Mouse (Mus musculus) midbrain, embryonic 15.5 days (tissue): ENCODE measurements around the gene Srcin1. TPM values are rescaled to one million over a fixed set of nuclear protein-coding genes. Genes with fewer than 3 reads are reported as not detected.

Source experiments
- ATAC-seq: fragments of 200-750 bp; cut with Nextera tagmentation; replicated peaks from 2 replicates; pipeline ENCODE4 v1.8.0; 2017; ENCODE audit warnings: moderate TSS enrichment
- H3K27ac ChIP-seq: fragments of 300-500 bp; sonication (generic); 2 replicates; pipeline ENCODE4 v1.5.1; 2015; ENCODE audit warnings: mild to moderate bottlenecking, inconsistent platforms
- H3K27me3 ChIP-seq: fragments of 300-500 bp; sonication (generic); replicated peaks from 2 replicates; pipeline ENCODE4 v1.6.1; 2015; ENCODE audit warnings: inconsistent platforms
- H3K36me3 ChIP-seq: fragments of 300-500 bp; sonication (generic); replicated peaks from 2 replicates; pipeline ENCODE4 v1.6.1; 2015; ENCODE audit warnings: inconsistent platforms
- H3K4me1 ChIP-seq: fragments of 300-500 bp; sonication (generic); 2 replicates; pipeline ENCODE4 v1.6.1; 2015; ENCODE audit warnings: inconsistent platforms
- H3K4me2 ChIP-seq: fragments of 300-500 bp; sonication (generic); 2 replicates; pipeline ENCODE4 v1.6.1; 2015; ENCODE audit warnings: inconsistent platforms, mild to moderate bottlenecking, moderate library complexity
- H3K4me3 ChIP-seq: fragments of 300-500 bp; sonication (generic); 2 replicates; pipeline ENCODE4 v1.5.1; 2015; ENCODE audit warnings: mild to moderate bottlenecking, inconsistent platforms
- H3K9ac ChIP-seq: fragments of 300-500 bp; sonication (generic); 2 replicates; pipeline ENCODE4 v1.6.1; 2015; ENCODE audit warnings: mild to moderate bottlenecking, inconsistent platforms
- H3K9me3 ChIP-seq: fragments of 300-500 bp; sonication (generic); 2 replicates; pipeline ENCODE4 v1.6.1; 2016; ENCODE audit warnings: inconsistent platforms
- WGBS: fragments of 180-500 bp; shearing (Covaris S2); methylation state at CpG from one replicate; pipeline ENCODE4 v1.1.7; 2015; ENCODE audit warnings: mixed read lengths; 5-methylcytosine and 5-hydroxymethylcytosine counted together
- polyA plus RNA-seq: library from polyadenylated mRNA; unstranded; fragments of >200 nt; fragmentation: Nextera tagmentation; extraction: Ambion mirVana; gene quantifications from 2 replicates; pipeline ENCODE4 v1.2.1, GENCODE M21; 2015

Gene Srcin1
- polyA plus RNA-seq, 1 experiment from 2014 or later = 13.2 TPM

DNA sequence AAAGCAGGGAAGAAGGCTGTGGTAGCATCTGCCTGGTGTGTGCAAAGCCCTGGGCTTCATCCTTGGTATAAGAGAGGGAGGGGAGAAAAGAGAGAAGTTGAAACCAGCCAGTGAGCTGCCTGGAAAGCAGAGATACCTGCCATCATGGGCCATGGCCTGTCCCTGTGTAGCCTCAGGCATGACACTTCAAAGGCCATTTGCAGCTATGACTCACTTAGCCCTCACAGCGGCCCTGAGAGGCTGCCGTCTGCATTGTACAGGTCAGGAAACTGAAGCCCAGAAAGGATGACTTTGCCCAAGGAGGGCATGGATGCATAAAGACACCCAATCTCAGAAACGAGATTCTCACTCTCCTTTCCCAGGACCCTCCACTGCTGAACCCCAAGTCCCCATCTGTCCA is 13.4 kb downstream of the Srcin1 start:
- Histone ChIP-seq H3K36me3 (no peaks in the 10 kb centered on the region), H3K4me3 (no peak overlapping the region), H3K27ac (no peak overlapping the region), H3K4me2 (no peak overlapping the region), H3K9me3 (no peaks in the 10 kb centered on the region), H3K9ac (no peak overlapping the region), H3K27me3 (no peaks in the 10 kb centered on the region), H3K4me1 (peaks cover 93% of the 10 kb centered on the region)
- WGBS = 65% methylated on average over 3 of the region's 3 CpGs
- ATAC-seq = no peak

DNA sequence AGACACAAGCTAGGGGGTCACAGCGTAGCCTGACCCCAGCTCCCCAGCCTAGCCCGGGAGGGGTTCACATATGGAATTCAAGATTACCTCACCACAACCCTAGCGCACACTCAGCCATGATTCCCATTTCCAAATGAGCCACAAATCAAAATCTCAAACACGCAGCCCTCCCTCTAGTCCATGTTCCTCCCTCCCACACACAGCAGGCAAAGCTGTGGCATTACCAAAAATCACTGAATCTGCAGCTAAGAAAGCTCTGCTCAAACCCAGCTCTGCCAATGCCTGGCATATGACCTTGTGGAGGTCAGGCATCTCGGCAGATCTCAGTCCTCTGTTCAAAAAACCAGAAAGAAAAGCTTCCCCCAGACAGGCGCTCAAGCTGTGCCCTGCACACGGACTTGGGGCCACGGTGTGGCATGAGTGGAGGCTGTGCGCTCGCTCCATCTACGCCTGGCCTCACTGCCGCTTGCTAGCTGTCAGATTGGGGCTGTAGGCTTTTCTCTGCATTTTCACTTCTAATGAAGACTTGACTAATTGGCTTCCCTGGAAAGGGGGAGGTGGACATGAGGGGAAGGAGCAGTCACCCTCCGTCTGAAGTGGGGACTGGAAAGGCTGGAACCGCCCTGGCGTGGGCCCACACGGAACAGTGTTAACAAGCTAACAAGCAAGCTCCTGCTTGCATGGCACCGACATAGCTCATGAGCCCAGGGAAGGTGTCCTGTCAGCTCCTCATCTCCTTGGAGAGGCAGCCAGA is 15.6 kb downstream of the Srcin1 start:
- 0 out of 2 replicates have a peak overlapping the region, but pooled peaks have one; percentile 3 for H3K9ac ChIP-seq
- no peak for ATAC-seq
- H3K27ac ChIP-seq = peak overlapping the region; percentile 57
- no peaks in the 10 kb centered on the region for H3K27me3 ChIP-seq
- no peak overlapping the region for H3K4me3 ChIP-seq
- H3K4me1 ChIP-seq = peaks cover 90% of the 10 kb centered on the region
- 35% methylated on average over 17 of the region's 17 CpGs for WGBS
- no peak overlapping the region for H3K4me2 ChIP-seq
- no peaks in the 10 kb centered on the region for H3K9me3 ChIP-seq
- no peaks in the 10 kb centered on the region for H3K36me3 ChIP-seq

DNA sequence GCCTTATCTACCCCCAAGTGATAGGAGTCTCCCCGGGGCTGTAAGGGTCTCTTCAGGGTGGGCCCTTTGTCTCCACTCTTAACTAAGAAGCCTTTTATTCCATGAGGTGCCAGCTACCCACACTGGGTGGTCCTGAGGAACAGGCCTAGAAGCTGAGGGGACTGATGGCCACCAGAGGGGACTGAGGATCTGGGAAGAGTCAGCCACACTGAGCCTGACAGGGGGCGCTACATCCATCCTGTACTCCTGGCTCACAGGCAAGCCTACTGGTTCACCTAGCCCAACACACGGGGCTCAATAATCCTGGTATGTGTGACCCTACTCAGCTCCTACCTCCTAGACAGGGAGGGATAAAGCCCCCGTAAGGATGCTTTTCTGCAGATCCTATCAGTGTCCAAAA is 16.4 kb downstream of the Srcin1 start:
- no peak overlapping the region for H3K4me2 ChIP-seq
- WGBS = 34% methylated on average over 4 of the region's 4 CpGs
- H3K4me1 ChIP-seq = peaks cover 82% of the 10 kb centered on the region

DNA sequence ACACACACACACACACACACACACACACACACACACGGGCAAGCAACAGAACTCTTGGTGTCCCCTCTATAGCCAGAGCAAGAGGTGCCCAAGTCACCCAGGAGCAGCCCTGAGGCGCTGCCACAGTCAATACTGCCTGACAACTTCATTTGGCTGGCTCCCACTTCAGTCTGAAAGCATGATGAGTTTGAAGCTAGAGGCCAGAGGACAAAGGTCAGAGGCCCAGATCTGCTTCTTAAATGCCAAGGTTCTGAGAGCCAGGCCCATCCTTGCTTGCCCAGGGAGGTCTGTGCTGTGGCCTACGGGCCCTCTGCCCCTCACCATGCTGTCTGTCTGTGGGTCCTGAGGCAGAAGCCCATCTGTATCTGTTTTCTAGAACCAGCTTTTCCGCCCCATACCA is 18.1 kb downstream of the Srcin1 start:
- Histone ChIP-seq H3K27me3 (no peaks in the 10 kb centered on the region), H3K27ac (no peak overlapping the region), H3K4me3 (no peak overlapping the region), H3K9me3 (no peaks in the 10 kb centered on the region), H3K36me3 (no peaks in the 10 kb centered on the region), H3K9ac (no peak overlapping the region), H3K4me2 (no peak overlapping the region), H3K4me1 (peaks cover 78% of the 10 kb centered on the region)
- no peak for ATAC-seq
- 52% methylated on average over 4 of the region's 4 CpGs for WGBS

More for the DNA sequence above, 16.4 kb downstream of the Srcin1 start:
- no peaks in the 10 kb centered on the region for H3K27me3 ChIP-seq
- no peak overlapping the region for H3K4me3 ChIP-seq
- no peaks in the 10 kb centered on the region for H3K36me3 ChIP-seq
- no peak overlapping the region for H3K9ac ChIP-seq
- no peaks in the 10 kb centered on the region for H3K9me3 ChIP-seq
- H3K27ac ChIP-seq = 0 out of 2 replicates have a peak overlapping the region, but pooled peaks have one; percentile 57
- no peak for ATAC-seq

DNA sequence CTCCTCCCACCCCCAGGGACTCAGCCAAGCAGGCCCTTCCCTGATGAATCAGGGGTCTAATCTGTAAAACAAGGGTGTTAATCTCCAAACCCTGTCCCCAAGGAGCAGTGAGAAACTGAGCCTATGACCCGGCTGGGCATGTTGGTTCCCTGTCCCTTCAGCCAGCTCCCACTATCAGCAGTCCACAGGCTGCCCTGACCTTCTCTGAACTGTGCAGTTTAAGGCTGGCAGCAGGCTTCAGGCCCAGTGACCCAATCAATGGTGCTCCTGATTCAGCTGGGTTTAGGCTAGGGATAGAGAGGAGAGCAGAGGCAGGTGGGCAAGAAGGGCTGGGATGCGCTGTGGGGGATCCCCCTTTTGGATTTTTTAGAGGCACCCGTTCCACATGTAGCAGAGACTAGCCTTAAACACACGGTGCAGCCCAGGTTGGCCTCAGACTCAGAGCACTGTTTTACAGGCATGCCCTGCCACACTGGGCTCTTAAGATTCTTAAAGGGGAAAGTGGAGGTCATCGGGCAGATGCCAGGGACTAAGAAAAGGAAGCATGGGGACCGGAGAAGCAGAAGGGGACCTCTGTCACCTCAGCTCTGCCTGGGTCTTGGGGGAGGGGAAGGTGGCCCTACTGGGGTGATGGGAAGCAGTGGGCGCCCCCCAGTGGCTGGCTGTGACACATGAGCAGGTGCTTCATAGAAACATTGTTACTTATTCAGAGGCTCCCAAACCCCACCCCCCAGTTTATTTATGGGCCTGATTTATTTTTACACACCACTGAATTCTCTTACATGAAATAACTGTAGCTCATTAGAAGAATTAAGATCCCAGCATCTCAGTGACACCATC is 19.2 kb downstream of the Srcin1 start:
- H3K27me3 ChIP-seq = 0 out of 2 replicates have a peak, but pooled peaks cover under 1% of the 10 kb centered on the region
- no peaks in the 10 kb centered on the region for H3K36me3 ChIP-seq
- 14% methylated on average over 7 of the region's 7 CpGs for WGBS
- no peaks in the 10 kb centered on the region for H3K9me3 ChIP-seq
- no peak overlapping the region for H3K9ac ChIP-seq
- no peak for ATAC-seq
- H3K27ac ChIP-seq = peak overlapping the region; percentile 16; the same call in 1 of the 2 replicates
- no peak overlapping the region for H3K4me3 ChIP-seq
- no peak overlapping the region for H3K4me2 ChIP-seq
- H3K4me1 ChIP-seq = peaks cover 79% of the 10 kb centered on the region

DNA sequence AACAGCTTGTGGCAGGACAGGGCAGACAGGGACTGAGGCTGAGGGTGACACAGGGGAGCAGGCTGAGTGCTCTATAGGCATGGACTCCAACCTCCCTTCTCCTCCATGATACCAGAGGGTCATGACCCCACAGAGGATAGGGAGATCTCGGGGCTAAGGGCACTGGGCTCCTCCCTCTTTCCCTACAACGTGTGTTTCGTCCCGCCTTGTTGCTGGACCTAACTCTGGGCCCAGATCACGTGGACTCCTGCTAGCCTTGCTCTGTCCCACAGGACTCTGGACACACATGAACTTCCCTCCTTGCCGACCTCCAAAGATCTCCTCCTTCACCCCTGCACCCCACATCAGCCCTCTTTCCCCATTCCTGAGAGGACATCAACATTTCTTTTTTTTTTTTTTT is 20.8 kb downstream of the Srcin1 start:
- H3K9ac ChIP-seq = no peak overlapping the region
- H3K4me2 ChIP-seq = no peak overlapping the region
- H3K9me3 ChIP-seq = no peaks in the 10 kb centered on the region
- 31% methylated on average over 6 of the region's 6 CpGs for WGBS
- 0 out of 2 replicates have a peak, but pooled peaks cover 5% of the 10 kb centered on the region for H3K27me3 ChIP-seq
- no peak for ATAC-seq
- H3K4me3 ChIP-seq = no peak overlapping the region
- H3K4me1 ChIP-seq = peaks cover 71% of the 10 kb centered on the region
- H3K36me3 ChIP-seq = no peaks in the 10 kb centered on the region
- no peak overlapping the region for H3K27ac ChIP-seq

DNA sequence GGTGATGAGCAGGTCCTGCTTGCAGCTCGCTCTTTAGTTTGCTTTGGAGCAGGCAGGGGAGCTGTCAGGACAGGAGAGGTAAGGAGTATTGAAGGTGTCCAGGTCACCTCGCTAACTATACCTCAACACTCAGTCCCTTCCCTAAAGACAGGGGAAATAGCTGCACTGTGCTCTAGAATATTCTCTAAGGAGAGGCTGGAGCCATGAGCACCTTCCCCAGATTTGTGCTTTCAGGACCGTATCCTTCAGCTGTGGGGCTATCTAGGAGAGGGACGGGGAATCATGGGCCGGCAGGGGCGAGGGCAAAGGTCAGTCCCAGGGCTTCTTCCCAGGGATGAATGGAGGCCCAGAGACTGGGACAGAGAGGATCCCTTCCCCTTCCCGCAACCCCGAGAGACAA is 23.8 kb downstream of the Srcin1 start:
- H3K4me2 ChIP-seq = no peak overlapping the region
- H3K27me3 ChIP-seq = peaks cover 5% of the 10 kb centered on the region; the same call in 1 of the 2 replicates
- no peak for ATAC-seq
- H3K9ac ChIP-seq = no peak overlapping the region
- peaks cover 46% of the 10 kb centered on the region for H3K4me1 ChIP-seq
- 10% methylated on average over 8 of the region's 8 CpGs for WGBS
- H3K9me3 ChIP-seq = no peaks in the 10 kb centered on the region
- H3K27ac ChIP-seq = no peak overlapping the region
- no peaks in the 10 kb centered on the region for H3K36me3 ChIP-seq
- H3K4me3 ChIP-seq = no peak overlapping the region

DNA sequence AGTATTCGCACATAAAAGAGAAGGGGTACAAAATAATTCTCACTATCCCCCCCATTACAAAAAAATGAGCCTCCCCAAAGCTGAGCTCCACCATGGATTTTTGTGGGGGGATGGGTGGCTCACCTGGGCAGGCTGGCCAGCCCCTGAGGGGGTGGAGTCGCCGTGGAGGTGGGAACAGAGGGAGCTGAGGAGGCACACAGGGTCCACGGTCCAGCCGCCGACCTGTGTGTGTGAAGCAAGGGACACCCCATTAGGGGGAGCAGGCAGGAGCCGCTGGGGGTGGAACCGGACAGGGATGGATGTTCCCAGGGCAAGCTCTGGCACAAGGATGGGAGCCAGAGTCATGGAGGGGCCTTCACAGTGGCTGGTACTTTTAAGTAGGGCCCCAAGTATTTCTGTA is 27.2 kb downstream of the Srcin1 start:
- WGBS = 55% methylated on average over 8 of the region's 8 CpGs
- Histone ChIP-seq H3K9ac (no peak overlapping the region), H3K4me1 (peaks cover 46% of the 10 kb centered on the region), H3K9me3 (no peaks in the 10 kb centered on the region), H3K4me3 (no peak overlapping the region), H3K4me2 (no peak overlapping the region), H3K27ac (no peak overlapping the region), H3K27me3 (peaks cover 5% of the 10 kb centered on the region; the same call in 1 of the 2 replicates), H3K36me3 (no peaks in the 10 kb centered on the region)
- no peak for ATAC-seq

DNA sequence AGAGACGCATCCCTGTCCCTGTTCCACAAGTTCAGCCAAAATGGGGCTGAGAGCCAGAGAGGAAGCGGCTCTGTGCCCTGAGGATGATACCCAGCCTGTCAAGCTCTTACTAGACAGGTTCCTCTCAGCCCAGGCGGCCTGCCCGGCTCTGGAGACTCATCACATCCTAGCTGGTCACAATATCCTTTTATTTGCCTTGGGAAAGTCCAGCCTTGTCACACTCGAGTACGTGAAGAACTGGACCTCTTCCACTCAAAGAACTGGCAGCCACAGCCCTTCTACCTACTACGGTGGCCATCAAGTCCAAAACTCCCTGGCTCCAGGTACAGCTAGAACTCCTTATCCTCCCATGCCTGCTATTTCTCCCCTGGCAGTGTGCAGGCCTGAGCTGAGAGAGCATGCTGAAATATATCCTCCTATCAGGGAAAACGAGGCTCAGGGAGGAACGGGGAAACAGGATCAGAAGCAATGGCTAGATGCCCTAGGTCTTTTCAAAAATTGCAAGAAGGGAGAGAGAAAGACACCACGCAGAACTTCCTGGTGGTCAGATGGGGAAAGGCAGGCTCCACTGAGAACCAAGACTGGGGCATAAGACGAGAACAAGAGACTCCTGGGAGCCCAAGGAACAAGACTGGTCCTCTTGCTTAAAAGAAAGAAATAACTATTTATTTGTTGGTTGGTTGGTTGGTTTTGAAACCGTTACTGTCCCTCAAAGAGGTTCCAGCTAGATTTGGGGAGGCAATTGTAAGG is 27.9 kb downstream of the Srcin1 start:
- Histone ChIP-seq H3K36me3 (no peaks in the 10 kb centered on the region), H3K4me1 (peaks cover 45% of the 10 kb centered on the region), H3K4me3 (no peak overlapping the region), H3K27me3 (peaks cover 5% of the 10 kb centered on the region; the same call in 1 of the 2 replicates), H3K4me2 (no peak overlapping the region), H3K9me3 (no peaks in the 10 kb centered on the region), H3K9ac (no peak overlapping the region), H3K27ac (no peak overlapping the region)
- no peak for ATAC-seq
- 66% methylated on average over 12 of the region's 12 CpGs for WGBS

DNA sequence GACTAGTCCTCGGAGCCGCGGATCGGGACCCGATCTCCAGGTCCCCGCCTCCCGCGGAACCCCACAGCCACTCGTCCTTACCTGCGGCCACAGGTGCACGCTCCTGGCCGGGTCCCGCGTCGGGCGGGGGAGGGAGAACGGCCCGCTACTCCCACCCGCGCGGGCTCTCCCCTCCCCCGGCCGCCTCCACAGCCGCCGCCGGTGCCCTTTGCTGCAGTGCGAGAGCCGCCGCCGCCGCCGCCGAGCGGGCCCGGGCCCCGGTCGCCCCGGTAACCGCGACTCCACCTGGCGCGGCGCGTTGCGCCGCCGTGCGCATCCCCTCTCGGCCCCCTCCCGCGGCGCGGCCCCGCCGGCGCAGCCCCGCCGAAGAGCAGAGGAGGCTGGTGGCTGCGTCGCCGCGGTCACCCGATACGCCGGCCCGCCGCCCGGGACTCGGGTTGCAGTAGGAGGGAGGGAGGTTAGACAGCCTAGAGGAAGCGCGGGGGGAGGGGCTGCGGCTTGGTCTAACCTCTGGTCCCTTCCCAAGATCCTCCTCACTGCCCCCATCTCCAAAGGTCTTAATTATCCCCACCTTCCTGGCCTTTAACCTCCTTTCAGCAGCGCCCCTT is 29.1 kb downstream of the Srcin1 start:
- peak overlapping the region; percentile 37 for H3K9ac ChIP-seq
- 2% methylated on average over 39 of the region's 73 CpGs for WGBS
- H3K27ac ChIP-seq = no peak overlapping the region
- peak; percentile 38 for ATAC-seq
- no peaks in the 10 kb centered on the region for H3K36me3 ChIP-seq
- peak overlapping the region; percentile 39 for H3K4me3 ChIP-seq
- H3K4me1 ChIP-seq = peaks cover 44% of the 10 kb centered on the region
- no peaks in the 10 kb centered on the region for H3K9me3 ChIP-seq
- H3K4me2 ChIP-seq = peak overlapping the region; percentile 73
- H3K27me3 ChIP-seq = peaks cover 5% of the 10 kb centered on the region; the same call in 1 of the 2 replicates

DNA sequence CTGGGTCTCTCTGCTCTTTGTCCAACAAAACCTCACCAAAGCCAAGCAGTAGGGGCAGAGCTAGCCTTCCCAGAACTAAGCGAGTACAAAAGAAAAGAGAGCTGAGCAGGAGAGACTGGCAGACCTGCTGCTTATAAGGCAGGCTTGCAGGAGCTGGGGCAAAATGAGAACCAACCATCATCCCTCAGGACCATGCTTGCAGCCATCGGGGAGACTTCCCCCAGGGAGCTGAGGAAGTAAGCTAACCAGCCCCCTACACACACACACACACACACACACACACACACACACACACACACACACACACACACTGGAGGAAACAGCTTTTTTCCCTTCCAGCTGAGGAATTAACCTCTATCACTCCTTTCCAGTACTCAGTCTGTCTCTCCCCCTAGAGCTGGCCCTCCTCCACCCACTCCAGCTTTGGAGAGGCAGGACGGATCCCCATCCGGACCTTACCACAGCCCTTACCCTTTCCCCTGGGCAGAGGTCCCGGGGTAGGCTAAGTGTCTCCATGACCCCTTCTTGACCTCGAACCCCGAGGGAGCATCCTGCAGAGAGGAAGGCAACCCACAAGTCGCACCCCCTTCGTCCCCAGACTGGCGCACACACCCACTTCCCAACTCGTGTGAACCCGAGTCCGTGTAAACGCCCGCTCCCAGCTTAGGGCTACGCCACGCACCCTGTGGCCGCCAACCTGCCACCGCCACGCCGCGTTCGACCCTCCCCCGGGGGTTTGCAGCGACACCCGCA is 30.0 kb downstream of the Srcin1 start:
- no peak overlapping the region for H3K27ac ChIP-seq
- 0 out of 2 replicates have a peak overlapping the region, but pooled peaks have one; percentile 15 for H3K9ac ChIP-seq
- peak overlapping the region; percentile 39 for H3K4me3 ChIP-seq
- ATAC-seq = no peak
- no peaks in the 10 kb centered on the region; the same call in 1 of the 2 replicates for H3K27me3 ChIP-seq
- H3K9me3 ChIP-seq = no peaks in the 10 kb centered on the region
- 6% methylated on average over 26 of the region's 26 CpGs for WGBS
- no peaks in the 10 kb centered on the region for H3K36me3 ChIP-seq
- peaks cover 38% of the 10 kb centered on the region for H3K4me1 ChIP-seq
- H3K4me2 ChIP-seq = peak overlapping the region; percentile 73
